Mouse (Mus musculus): ENCODE results near the gene D230025D16Rik. TPM values are rescaled to one million over a fixed set of nuclear protein-coding genes. Genes with fewer than 3 reads are reported as not detected.
"Not testable (repeated sequence)": the region's sequence is repeated elsewhere in the genome, so short reads cannot be mapped to it uniquely, and the experiment has no call there.

D230025D16Rik gene
- 19.5 and 24.7 TPM in 2 replicates for polyA plus RNA-seq (2011; ENCODE audit: insufficient read length, low read depth, missing spikeins)

- Histone ChIP-seq H3K27ac (ENCODE audit: insufficient read depth, low read length) (peak within 1 kb of the TSS; percentile 69), H3K4me1 (ENCODE audit: control insufficient read depth, insufficient read depth, low read length) (no peaks in the 10 kb centered on the region; the same call in 1 of the 2 replicates), H3K4me3 (ENCODE audit: insufficient read depth, low read length) (peak within 1 kb of the TSS; percentile 92)
- no peak for TF ChIP-seq CTCF (IDR thresholded peaks at IDR 0.05; ENCODE audit: borderline replicate concordance, insufficient read depth, low read length)
- TF ChIP-seq POLR2A (IDR thresholded peaks at IDR 0.05; ENCODE audit: low read depth, low read length): peak; percentile 97
Observed at GRCm38 (mm10) chr8:105224413-105225271, at the start of gene D230025D16Rik. Gene D230025D16Rik, plus strand, starts transcription at chr8:105225145.

GRCm38 (mm10) chr8:105175287-105175686, 49.7 kb upstream of the D230025D16Rik start:
- not testable (repeated sequence) for H3K4me1 ChIP-seq (ENCODE audit: control insufficient read depth, insufficient read depth, low read length); H3K27ac ChIP-seq (ENCODE audit: insufficient read depth, low read length); H3K4me3 ChIP-seq (ENCODE audit: insufficient read depth, low read length)

- Histone ChIP-seq H3K4me1 (ENCODE audit: control insufficient read depth, insufficient read depth, low read length) (peaks cover 13% of the 10 kb centered on the region; the same call in 1 of the 2 replicates), H3K27ac (ENCODE audit: insufficient read depth, low read length) (no peak overlapping the region), H3K4me3 (ENCODE audit: insufficient read depth, low read length) (no peak overlapping the region)
- TF ChIP-seq CTCF (IDR thresholded peaks at IDR 0.05; ENCODE audit: borderline replicate concordance, insufficient read depth, low read length) (no peak), POLR2A (IDR thresholded peaks at IDR 0.05; ENCODE audit: low read depth, low read length) (no peak)
Observed at GRCm38 (mm10) chr8:105178211-105178800, 46.6 kb upstream of the D230025D16Rik start.

- Histone ChIP-seq H3K27ac (ENCODE audit: insufficient read depth, low read length) (no peak overlapping the region), H3K4me1 (ENCODE audit: control insufficient read depth, insufficient read depth, low read length) (peaks cover 13% of the 10 kb centered on the region), H3K4me3 (ENCODE audit: insufficient read depth, low read length) (no peak overlapping the region)
- TF ChIP-seq POLR2A (IDR thresholded peaks at IDR 0.05; ENCODE audit: low read depth, low read length): no peak
- no peak for TF ChIP-seq CTCF (IDR thresholded peaks at IDR 0.05; ENCODE audit: borderline replicate concordance, insufficient read depth, low read length)
Observed at GRCm38 (mm10) chr8:105182201-105182600, 42.7 kb upstream of the D230025D16Rik start.

- no peak for TF ChIP-seq POLR2A (IDR thresholded peaks at IDR 0.05; ENCODE audit: low read depth, low read length)
- no peak for TF ChIP-seq CTCF (IDR thresholded peaks at IDR 0.05; ENCODE audit: borderline replicate concordance, insufficient read depth, low read length)
- H3K4me3 ChIP-seq (ENCODE audit: insufficient read depth, low read length): no peak overlapping the region
- peak overlapping the region; percentile 68 for H3K27ac ChIP-seq (ENCODE audit: insufficient read depth, low read length)
- peaks cover 11% of the 10 kb centered on the region for H3K4me1 ChIP-seq (ENCODE audit: control insufficient read depth, insufficient read depth, low read length)
Observed at GRCm38 (mm10) chr8:105186467-105187005, 38.4 kb upstream of the D230025D16Rik start.

GRCm38 (mm10) chr8:105192182-105192581, 32.8 kb upstream of the D230025D16Rik start:
- Histone ChIP-seq H3K27ac (ENCODE audit: insufficient read depth, low read length) (no peak overlapping the region), H3K4me3 (ENCODE audit: insufficient read depth, low read length) (no peak overlapping the region)
- TF ChIP-seq POLR2A (IDR thresholded peaks at IDR 0.05; ENCODE audit: low read depth, low read length): no peak
- TF ChIP-seq CTCF (IDR thresholded peaks at IDR 0.05; ENCODE audit: borderline replicate concordance, insufficient read depth, low read length): no peak

GRCm38 (mm10) chr8:105205748-105206147, 19.2 kb upstream of the D230025D16Rik start:
- no peaks in the 10 kb centered on the region for H3K4me1 ChIP-seq (ENCODE audit: control insufficient read depth, insufficient read depth, low read length)
- no peak overlapping the region for H3K4me3 ChIP-seq (ENCODE audit: insufficient read depth, low read length)
- no peak overlapping the region for H3K27ac ChIP-seq (ENCODE audit: insufficient read depth, low read length)
- no peak for TF ChIP-seq POLR2A (IDR thresholded peaks at IDR 0.05; ENCODE audit: low read depth, low read length)
- no peak for TF ChIP-seq CTCF (IDR thresholded peaks at IDR 0.05; ENCODE audit: borderline replicate concordance, insufficient read depth, low read length)

More at GRCm38 (mm10) chr8:105192182-105192581, 32.8 kb upstream of the D230025D16Rik start:
- no peaks in the 10 kb centered on the region for H3K4me1 ChIP-seq (ENCODE audit: control insufficient read depth, insufficient read depth, low read length)

- Histone ChIP-seq H3K27ac (ENCODE audit: insufficient read depth, low read length) (no peak overlapping the region), H3K4me3 (ENCODE audit: insufficient read depth, low read length) (no peak overlapping the region), H3K4me1 (ENCODE audit: control insufficient read depth, insufficient read depth, low read length) (no peaks in the 10 kb centered on the region)
- TF ChIP-seq POLR2A (IDR thresholded peaks at IDR 0.05; ENCODE audit: low read depth, low read length) (no peak), CTCF (IDR thresholded peaks at IDR 0.05; ENCODE audit: borderline replicate concordance, insufficient read depth, low read length) (no peak)
Observed at GRCm38 (mm10) chr8:105206766-105207275, 18.1 kb upstream of the D230025D16Rik start.

GRCm38 (mm10) chr8:105207675-105208273, 17.2 kb upstream of the D230025D16Rik start:
- no peaks in the 10 kb centered on the region for H3K4me1 ChIP-seq (ENCODE audit: control insufficient read depth, insufficient read depth, low read length)
- H3K4me3 ChIP-seq (ENCODE audit: insufficient read depth, low read length): no peak overlapping the region
- no peak overlapping the region for H3K27ac ChIP-seq (ENCODE audit: insufficient read depth, low read length)
- TF ChIP-seq POLR2A (IDR thresholded peaks at IDR 0.05; ENCODE audit: low read depth, low read length) (no peak), CTCF (IDR thresholded peaks at IDR 0.05; ENCODE audit: borderline replicate concordance, insufficient read depth, low read length) (no peak)

All from embryonic fibroblast, embryonic 13.5 days (primary cell).